ENCODE assay signal across 9 mouse cellular contexts in genomic region chr3:144622930-144623612, GRCm38 (mm10). TPM values are rescaled to one million over a fixed set of nuclear protein-coding genes. Genes with fewer than 3 reads are reported as not detected.
DNase-seq lines count a peak whose midpoint lies in the region; ATAC-seq and TF ChIP-seq lines count a peak whose summit lies in the region.
"Had no signal": no experiment of that assay in that cellular context is flagged by ENCODE, and none has a peak within 500 bp of the region (broad histone marks: within the 10 kb centered on the region; RNA-seq: fewer than 3 reads in every experiment).

No protein-coding gene starts in this region.

- no peaks in the 10 kb centered on the region; the same call in 1 of the 2 replicates for H3K9me3 ChIP-seq in forebrain, embryonic 11.5 days (ENCODE audit: control insufficient read depth, low read length)
- peaks cover 6% of the 10 kb centered on the region; the same call in 1 of the 2 replicates for H3K9me3 ChIP-seq in forebrain, embryonic 10.5 days
- no peaks in the 10 kb centered on the region for H3K9me3 ChIP-seq in hindbrain, embryonic 12.5 days (replicated peaks)
- no peaks in the 10 kb centered on the region for H3K9me3 ChIP-seq in midbrain, embryonic 12.5 days

- no peaks in the 10 kb centered on the region for H3K36me3 ChIP-seq in forebrain, embryonic 11.5 days (ENCODE audit: control insufficient read depth, insufficient read depth, low read length)
- no peaks in the 10 kb centered on the region for H3K36me3 ChIP-seq in forebrain, embryonic 10.5 days (replicated peaks)
- no peaks in the 10 kb centered on the region for H3K36me3 ChIP-seq in C2C12 (ENCODE audit: control insufficient read depth, insufficient read depth)
- H3K36me3 ChIP-seq in hindbrain, embryonic 12.5 days = no peaks in the 10 kb centered on the region
- no peaks in the 10 kb centered on the region for H3K36me3 ChIP-seq in midbrain, embryonic 12.5 days

- H3K79me3 ChIP-seq in C2C12 (ENCODE audit: low read depth) = no peaks in the 10 kb centered on the region

- no peak overlapping the region for H3ac ChIP-seq in C2C12 (ENCODE audit: control insufficient read depth, insufficient read length, low read depth)

- H3K4me2 ChIP-seq in forebrain, embryonic 11.5 days (ENCODE audit: low read depth, low read length, severe bottlenecking) = no peak overlapping the region
- no peak overlapping the region for H3K4me2 ChIP-seq in hindbrain, embryonic 12.5 days (replicated peaks)
- H3K4me2 ChIP-seq in midbrain, embryonic 12.5 days (replicated peaks) = no peak overlapping the region

- H3K79me2 ChIP-seq in C2C12 (ENCODE audit: control insufficient read depth, insufficient read depth) = no peaks in the 10 kb centered on the region

- ATAC-seq in forebrain, embryonic 11.5 days (replicated peaks; ENCODE audit: low FRiP score) = peak; percentile 51; the same call in 1 of the 2 replicates
- peak; percentile 83 for ATAC-seq in hindbrain, embryonic 12.5 days (ENCODE audit: low FRiP score)
- ATAC-seq in midbrain, embryonic 12.5 days (ENCODE audit: low FRiP score, low read depth) = peak; percentile 66

- 83% methylated on average over 13 of the region's 13 CpGs for WGBS in forebrain, embryonic 11.5 days
- 93% methylated on average over 13 of the region's 13 CpGs for WGBS in forebrain, embryonic 10.5 days
- WGBS in hindbrain, embryonic 12.5 days = 70% methylated on average over 13 of the region's 13 CpGs
- WGBS in midbrain, embryonic 12.5 days = 74% methylated on average over 13 of the region's 13 CpGs

- H3K27ac ChIP-seq in forebrain, embryonic 11.5 days (ENCODE audit: low read depth, low read length) = no peak overlapping the region
- H3K27ac ChIP-seq in forebrain, embryonic 10.5 days = no peak overlapping the region
- peak overlapping the region; percentile 7; the same call in 1 of the 2 replicates for H3K27ac ChIP-seq in hindbrain, embryonic 12.5 days
- H3K27ac ChIP-seq in midbrain, embryonic 12.5 days (replicated peaks) = no peak overlapping the region; the same call in 1 of the 2 replicates

- no peaks in the 10 kb centered on the region for H3K27me3 ChIP-seq in forebrain, embryonic 11.5 days (ENCODE audit: control insufficient read depth, insufficient read depth, low read length)
- H3K27me3 ChIP-seq in forebrain, embryonic 10.5 days (ENCODE audit: poor library complexity, severe bottlenecking) = no peaks in the 10 kb centered on the region
- no peaks in the 10 kb centered on the region for H3K27me3 ChIP-seq in C2C12 (ENCODE audit: control insufficient read depth, insufficient read depth, insufficient read length)
- H3K27me3 ChIP-seq in hindbrain, embryonic 12.5 days = no peaks in the 10 kb centered on the region
- H3K27me3 ChIP-seq in midbrain, embryonic 12.5 days = no peaks in the 10 kb centered on the region

- no peak overlapping the region for H3K9ac ChIP-seq in forebrain, embryonic 11.5 days (ENCODE audit: low read length)
- no peak overlapping the region for H3K9ac ChIP-seq in hindbrain, embryonic 12.5 days
- H3K9ac ChIP-seq in midbrain, embryonic 12.5 days (replicated peaks) = no peak overlapping the region

- DNase-seq in forebrain, embryonic 11.5 days (ENCODE audit: low spot score) = no peak
- no peak for DNase-seq in forebrain, embryonic 10.5 days (ENCODE audit: extremely low spot score, low spot score)
- no peak for DNase-seq in urinary bladder, adult 2 months (ENCODE audit: low spot score)
- no peak for DNase-seq in cerebellum, postnatal 14 days
- DNase-seq in urinary bladder, postnatal 14 days (ENCODE audit: low spot score) = no peak
- DNase-seq: kidney, adult 9 months had no signal

- no peak overlapping the region for H3K4me3 ChIP-seq in forebrain, embryonic 11.5 days (ENCODE audit: low read depth, low read length)
- H3K4me3 ChIP-seq in forebrain, embryonic 10.5 days = no peak overlapping the region
- H3K4me3 ChIP-seq in C2C12 (ENCODE audit: insufficient read depth, poor library complexity, severe bottlenecking) = no peak overlapping the region
- H3K4me3 ChIP-seq in hindbrain, embryonic 12.5 days = no peak overlapping the region
- no peak overlapping the region for H3K4me3 ChIP-seq in midbrain, embryonic 12.5 days

- no peaks in the 10 kb centered on the region for H3K4me1 ChIP-seq in forebrain, embryonic 11.5 days (replicated peaks; ENCODE audit: control insufficient read depth, insufficient read depth, low read length)
- no peaks in the 10 kb centered on the region for H3K4me1 ChIP-seq in forebrain, embryonic 10.5 days
- no peaks in the 10 kb centered on the region for H3K4me1 ChIP-seq in hindbrain, embryonic 12.5 days
- peaks cover 4% of the 10 kb centered on the region; the same call in 1 of the 2 replicates for H3K4me1 ChIP-seq in midbrain, embryonic 12.5 days

- no peak for TF ChIP-seq CTCF in C2C12 (IDR thresholded peaks at IDR 0.05; ENCODE audit: control insufficient read depth, insufficient read depth, insufficient read length)

TF ChIP-seq in C2C12, 6 proteins besides CTCF, POLR2A, EP300 and RAD21:
- TF ChIP-seq USF1 (IDR thresholded peaks at IDR 0.05; ENCODE audit: low read depth) (no peak), MYOD1 (IDR thresholded peaks at IDR 0.05; ENCODE audit: control insufficient read depth, insufficient read length, low read depth) (peak; percentile 82)

RNA-seq across cellular contexts. Expression of gene Selenof, which starts 53.0 kb away (rescaled TPM):
- 385 and 409 TPM in 2 replicates for polyA plus RNA-seq in forebrain, embryonic 11.5 days (2014; fragmentation: Nextera tagmentation; extraction: Ambion mirVana)
- polyA plus RNA-seq in forebrain, embryonic 10.5 days (2016; fragmentation: Nextera tagmentation; extraction: Ambion mirVana) = 480 and 492 TPM in 2 replicates
- polyA plus RNA-seq in C2C12 (2012; fragmentation: generic; extraction: Trizol) = 296 TPM
- 452 and 477 TPM in 2 replicates for polyA plus RNA-seq in hindbrain, embryonic 12.5 days (2016; fragmentation: Nextera tagmentation; extraction: Ambion mirVana)
- 460 and 470 TPM in 2 replicates for polyA plus RNA-seq in midbrain, embryonic 12.5 days (2016; fragmentation: Nextera tagmentation; extraction: Ambion mirVana)
- 422 and 491 TPM in 2 replicates for polyA plus RNA-seq in urinary bladder, adult 2 months (2012; rRNA removed)

RNA-seq across cellular contexts. Expression of gene Hs2st1, which starts 53.1 kb away (rescaled TPM):
- 25.3 and 26.8 TPM in 2 replicates for polyA plus RNA-seq in forebrain, embryonic 11.5 days (2014; fragmentation: Nextera tagmentation; extraction: Ambion mirVana)
- polyA plus RNA-seq in forebrain, embryonic 10.5 days (2016; fragmentation: Nextera tagmentation; extraction: Ambion mirVana) = 12.4 and 13.7 TPM in 2 replicates
- 20.3 TPM for polyA plus RNA-seq in C2C12 (2012; fragmentation: generic; extraction: Trizol)
- 24.1 and 25.1 TPM in 2 replicates for polyA plus RNA-seq in hindbrain, embryonic 12.5 days (2016; fragmentation: Nextera tagmentation; extraction: Ambion mirVana)
- polyA plus RNA-seq in midbrain, embryonic 12.5 days (2016; fragmentation: Nextera tagmentation; extraction: Ambion mirVana) = 25.1 and 29.2 TPM in 2 replicates
- 9.8 and 11.5 TPM in 2 replicates for polyA plus RNA-seq in urinary bladder, adult 2 months (2012; rRNA removed)
